In the genomic region with DNA sequence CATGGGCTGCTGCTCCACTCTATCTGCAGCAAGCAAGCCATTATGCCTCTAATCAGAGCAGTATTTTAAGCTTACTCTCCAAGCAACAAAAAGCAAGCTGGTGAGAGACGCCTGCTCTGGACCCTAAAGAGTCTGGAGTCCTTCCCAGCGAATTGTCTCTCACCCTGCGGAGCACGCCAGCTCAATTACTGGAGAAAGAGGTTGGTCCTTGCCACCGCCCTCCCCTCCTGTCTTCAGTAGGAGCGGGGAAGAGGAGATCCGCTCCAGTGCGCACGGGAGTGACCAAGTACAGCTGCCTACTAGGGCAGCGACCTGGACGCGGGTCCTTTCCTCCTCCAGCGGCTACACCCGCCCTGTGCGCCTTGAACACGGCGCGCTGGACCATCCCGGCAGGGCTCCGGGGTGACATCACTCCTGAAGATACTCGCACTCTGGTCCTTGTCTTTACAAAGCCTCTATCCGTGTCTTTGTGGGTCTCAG, we compare ENCODE assay signal across 8 mouse cellular contexts. TPM values are rescaled to one million over a fixed set of nuclear protein-coding genes. Genes with fewer than 3 reads are reported as not detected.
DNase-seq lines count a peak whose midpoint lies in the region; ATAC-seq lines count a peak whose summit lies in the region.

A gene (plus strand): TSS at position 127 of the 480 bp plus-strand sequence.

- peak within 1 kb of the TSS; percentile 43 for H3K9ac ChIP-seq in heart, embryonic 12.5 days
- peak within 1 kb of the TSS; percentile 39 for H3K9ac ChIP-seq in embryonic facial prominence, embryonic 11.5 days (replicated peaks; ENCODE audit: low read length)
- peak within 1 kb of the TSS; percentile 67 for H3K9ac ChIP-seq in hindbrain, embryonic 15.5 days
- H3K9ac ChIP-seq in liver, embryonic 12.5 days: no peak within 1 kb of the TSS

- DNase-seq in heart, adult 11 months: no peak
- DNase-seq in Muller cell, postnatal 12 days (ENCODE audit: inconsistent ontology term): peak; percentile 80
- DNase-seq in embryonic facial prominence, embryonic 11.5 days (ENCODE audit: low spot score): peak; percentile 35
- peak; percentile 47 for DNase-seq in right cerebral cortex, postnatal 25 days

- H3K27me3 ChIP-seq in heart, embryonic 12.5 days (replicated peaks): peaks cover 13% of the 10 kb centered on the region
- H3K27me3 ChIP-seq in embryonic facial prominence, embryonic 11.5 days (ENCODE audit: control insufficient read depth, insufficient read depth, low read length): no peaks in the 10 kb centered on the region
- H3K27me3 ChIP-seq in hindbrain, embryonic 15.5 days: no peaks in the 10 kb centered on the region
- H3K27me3 ChIP-seq in liver, embryonic 12.5 days (replicated peaks): peaks cover 15% of the 10 kb centered on the region

- no peak within 1 kb of the TSS for H3K27ac ChIP-seq in heart, embryonic 12.5 days (ENCODE audit: poor library complexity, severe bottlenecking)
- H3K27ac ChIP-seq in embryonic facial prominence, embryonic 11.5 days (replicated peaks; ENCODE audit: low read depth, low read length): no peak within 1 kb of the TSS
- peak within 1 kb of the TSS; percentile 78 for H3K27ac ChIP-seq in hindbrain, embryonic 15.5 days (replicated peaks)
- no peak within 1 kb of the TSS for H3K27ac ChIP-seq in liver, embryonic 12.5 days

- under 1% methylated on average over 22 of the region's 22 CpGs for WGBS in heart, embryonic 12.5 days
- WGBS in embryonic facial prominence, embryonic 11.5 days: under 1% methylated on average over 21 of the region's 22 CpGs
- under 1% methylated on average over 22 of the region's 22 CpGs for WGBS in hindbrain, embryonic 15.5 days
- 2% methylated on average over 22 of the region's 22 CpGs for WGBS in liver, embryonic 12.5 days (ENCODE audit: insufficient replicate concordance)

- H3K9me3 ChIP-seq in heart, embryonic 12.5 days (replicated peaks): no peaks in the 10 kb centered on the region
- H3K9me3 ChIP-seq in embryonic facial prominence, embryonic 11.5 days (replicated peaks; ENCODE audit: control insufficient read depth, low read length): no peaks in the 10 kb centered on the region
- H3K9me3 ChIP-seq in hindbrain, embryonic 15.5 days: no peaks in the 10 kb centered on the region
- H3K9me3 ChIP-seq in liver, embryonic 12.5 days (replicated peaks): no peaks in the 10 kb centered on the region

- H3K4me1 ChIP-seq in heart, embryonic 12.5 days (replicated peaks): no peaks in the 10 kb centered on the region
- no peaks in the 10 kb centered on the region for H3K4me1 ChIP-seq in embryonic facial prominence, embryonic 11.5 days (ENCODE audit: control insufficient read depth, insufficient read depth, low read length)
- peaks cover 7% of the 10 kb centered on the region for H3K4me1 ChIP-seq in hindbrain, embryonic 15.5 days (replicated peaks)
- no peaks in the 10 kb centered on the region for H3K4me1 ChIP-seq in liver, embryonic 12.5 days

- peak; percentile 61; the same call in 1 of the 2 replicates for ATAC-seq in heart, embryonic 12.5 days (ENCODE audit: insufficient number of reproducible peaks, low FRiP score)
- ATAC-seq in embryonic facial prominence, embryonic 11.5 days (replicated peaks; ENCODE audit: insufficient number of reproducible peaks, low FRiP score, low TSS enrichment, low read depth): peak; percentile 59; the same call in 1 of the 2 replicates
- ATAC-seq in hindbrain, embryonic 15.5 days (ENCODE audit: low FRiP score, low read depth): peak; percentile 92
- no peak for ATAC-seq in liver, embryonic 12.5 days
- ATAC-seq in monocyte, adult 5-6 weeks (replicated peaks; ENCODE audit: insufficient number of reproducible peaks, low FRiP score, low TSS enrichment, poor library complexity, severe bottlenecking): no peak

- no peaks in the 10 kb centered on the region for H3K36me3 ChIP-seq in heart, embryonic 12.5 days
- H3K36me3 ChIP-seq in embryonic facial prominence, embryonic 11.5 days (replicated peaks; ENCODE audit: control insufficient read depth, insufficient read depth, low read depth, low read length): no peaks in the 10 kb centered on the region
- H3K36me3 ChIP-seq in hindbrain, embryonic 15.5 days: no peaks in the 10 kb centered on the region
- H3K36me3 ChIP-seq in liver, embryonic 12.5 days: no peaks in the 10 kb centered on the region

- H3K4me2 ChIP-seq in heart, embryonic 12.5 days: peak within 1 kb of the TSS; percentile 90
- H3K4me2 ChIP-seq in embryonic facial prominence, embryonic 11.5 days (ENCODE audit: low read depth, low read length): peak within 1 kb of the TSS; percentile 75
- peak within 1 kb of the TSS; percentile 69 for H3K4me2 ChIP-seq in hindbrain, embryonic 15.5 days
- peak within 1 kb of the TSS; percentile 44 for H3K4me2 ChIP-seq in liver, embryonic 12.5 days

- H3K4me3 ChIP-seq in heart, embryonic 12.5 days: peak within 1 kb of the TSS; percentile 53
- peak within 1 kb of the TSS; percentile 33 for H3K4me3 ChIP-seq in embryonic facial prominence, embryonic 11.5 days (ENCODE audit: low read depth, low read length)
- H3K4me3 ChIP-seq in hindbrain, embryonic 15.5 days: peak within 1 kb of the TSS; percentile 52
- H3K4me3 ChIP-seq in liver, embryonic 12.5 days: peak within 1 kb of the TSS; percentile 17; the same call in 1 of the 2 replicates

RNA-seq across cellular contexts. Expression of the gene that starts here (rescaled TPM):
- 0.64 and 0.76 TPM in 2 replicates for polyA plus RNA-seq in heart, embryonic 12.5 days (2016; fragmentation: Nextera tagmentation; extraction: Ambion mirVana)
- 2.0 and 2.1 TPM in 2 replicates for polyA plus RNA-seq in embryonic facial prominence, embryonic 11.5 days (2014; fragmentation: Nextera tagmentation; extraction: Ambion mirVana)
- polyA plus RNA-seq in hindbrain, embryonic 15.5 days (2015; fragmentation: Nextera tagmentation; extraction: Ambion mirVana): 56.7 and 60.2 TPM in 2 replicates
- polyA plus RNA-seq in liver, embryonic 12.5 days (2016; fragmentation: Nextera tagmentation; extraction: Ambion mirVana): 0.02 TPM in 1 of 2 replicates, not detected in the other
- total RNA-seq in monocyte, adult 5-6 weeks (2017): not detected in 3 replicates

Comparison
In these comparisons a context has a peak if more than half of its experiments do, and no peak if none do; other contexts are left out.
1. RNA of the gene that starts here (polyA plus RNA-seq): 56.7 to 60.2 TPM in hindbrain, embryonic 15.5 days; 2.0 to 2.1 TPM in embryonic facial prominence, embryonic 11.5 days, 0.64 to 0.76 TPM in heart, embryonic 12.5 days and 0.02 TPM in liver, embryonic 12.5 days; every median in the first group is over 10 times any median in the second.
2. Peak in ATAC-seq, H3K4me3 ChIP-seq, H3K9ac ChIP-seq and H3K4me2 ChIP-seq in heart, embryonic 12.5 days; RNA of the gene not detected or under 1 TPM.
3. ATAC-seq: peak in embryonic facial prominence, embryonic 11.5 days (single experiment) and hindbrain, embryonic 15.5 days (single experiment); none in liver, embryonic 12.5 days (single experiment) and monocyte, adult 5-6 weeks (single experiment).
4. Peak in every context shown above with its lines, with median percentiles within 50 percentile points of each other: H3K4me2 ChIP-seq and H3K4me3 ChIP-seq.